Mouse (Mus musculus): ENCODE measurements around the gene Usp53. TPM values are rescaled to one million over a fixed set of nuclear protein-coding genes. Genes with fewer than 3 reads are reported as not detected.
"Not testable (repeated sequence)": the region's sequence is repeated elsewhere in the genome, so short reads cannot be mapped to it uniquely, and the experiment has no call there.

The Usp53 gene
- polyA plus RNA-seq, 1 experiment from 2014 or later = 3.0 TPM

GRCm38 (mm10) chr3:122972126-122972822 is 12.0 kb downstream of the Usp53 start:
- Histone ChIP-seq H3K27ac (ENCODE audit: low read length) (no peak overlapping the region), H3K4me2 (ENCODE audit: low read depth, low read length) (no peak overlapping the region), H3K9ac (ENCODE audit: low read depth, low read length) (no peak overlapping the region), H3K27me3 (ENCODE audit: control insufficient read depth, insufficient read depth, low read depth, low read length) (no peaks in the 10 kb centered on the region), H3K9me3 (replicated peaks; ENCODE audit: control insufficient read depth, low read length) (no peaks in the 10 kb centered on the region), H3K36me3 (ENCODE audit: control insufficient read depth, insufficient read depth) (no peaks in the 10 kb centered on the region; the same call in 1 of the 2 replicates), H3K4me1 (ENCODE audit: control insufficient read depth, low read depth, low read length) (no peaks in the 10 kb centered on the region; the same call in 1 of the 2 replicates), H3K4me3 (ENCODE audit: low read depth, low read length) (no peak overlapping the region)
- ATAC-seq (ENCODE audit: low read depth) = no peak
- 64% methylated on average over 3 of the region's 3 CpGs for WGBS (ENCODE audit: insufficient replicate concordance)

GRCm38 (mm10) chr3:122968391-122968790 is 15.9 kb downstream of the Usp53 start:
- Histone ChIP-seq H3K9me3 (replicated peaks; ENCODE audit: control insufficient read depth, low read length) (no peaks in the 10 kb centered on the region), H3K27ac (ENCODE audit: low read length) (no peak overlapping the region), H3K36me3 (ENCODE audit: control insufficient read depth, insufficient read depth) (no peaks in the 10 kb centered on the region; the same call in 1 of the 2 replicates), H3K27me3 (ENCODE audit: control insufficient read depth, insufficient read depth, low read depth, low read length) (no peaks in the 10 kb centered on the region), H3K4me2 (ENCODE audit: low read depth, low read length) (no peak overlapping the region), H3K4me1 (ENCODE audit: control insufficient read depth, low read depth, low read length) (no peaks in the 10 kb centered on the region; the same call in 1 of the 2 replicates), H3K9ac (ENCODE audit: low read depth, low read length) (no peak overlapping the region), H3K4me3 (ENCODE audit: low read depth, low read length) (no peak overlapping the region)
- ATAC-seq (ENCODE audit: low read depth) = no peak
- WGBS (ENCODE audit: insufficient replicate concordance) = 81% methylated on average over 9 of the region's 9 CpGs

GRCm38 (mm10) chr3:122964301-122964700 is 20.0 kb downstream of the Usp53 start:
- ATAC-seq (ENCODE audit: low read depth) = no peak
- WGBS (ENCODE audit: insufficient replicate concordance) = 47% methylated on average over 5 of the region's 5 CpGs
- H3K9ac ChIP-seq (ENCODE audit: low read depth, low read length) = no peak overlapping the region
- H3K27me3 ChIP-seq (ENCODE audit: control insufficient read depth, insufficient read depth, low read depth, low read length) = no peaks in the 10 kb centered on the region
- H3K9me3 ChIP-seq (replicated peaks; ENCODE audit: control insufficient read depth, low read length) = no peaks in the 10 kb centered on the region
- H3K4me1 ChIP-seq (ENCODE audit: control insufficient read depth, low read depth, low read length) = no peaks in the 10 kb centered on the region
- no peak overlapping the region for H3K27ac ChIP-seq (ENCODE audit: low read length)
- H3K36me3 ChIP-seq (ENCODE audit: control insufficient read depth, insufficient read depth) = peaks cover 4% of the 10 kb centered on the region
- H3K4me3 ChIP-seq (ENCODE audit: low read depth, low read length) = no peak overlapping the region
- H3K4me2 ChIP-seq (ENCODE audit: low read depth, low read length) = no peak overlapping the region

DNA sequence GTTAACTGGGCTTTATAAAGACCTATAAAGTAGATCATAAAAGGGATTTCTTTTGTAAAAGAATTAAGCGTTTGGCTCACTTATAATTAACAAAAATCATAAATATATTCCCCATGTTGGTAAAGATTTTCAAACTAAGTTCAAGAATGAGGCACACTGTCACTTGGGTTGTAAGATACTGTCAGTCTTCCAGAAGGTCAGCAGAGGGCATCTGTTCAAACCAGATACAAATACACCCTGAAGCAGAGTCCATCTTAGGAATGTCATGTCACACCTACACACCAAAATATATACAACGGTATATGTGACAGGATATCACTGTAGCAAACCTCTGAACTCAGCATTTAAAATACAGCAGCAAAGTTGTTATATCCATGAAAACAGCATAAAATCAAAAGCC is 34.2 kb downstream of the Usp53 start:
- H3K36me3 ChIP-seq (ENCODE audit: control insufficient read depth, insufficient read depth) = no peaks in the 10 kb centered on the region
- no peak overlapping the region for H3K9ac ChIP-seq (ENCODE audit: low read depth, low read length)
- H3K4me3 ChIP-seq (ENCODE audit: low read depth, low read length) = no peak overlapping the region
- no peak for ATAC-seq (ENCODE audit: low read depth)
- H3K4me1 ChIP-seq (ENCODE audit: control insufficient read depth, low read depth, low read length) = no peaks in the 10 kb centered on the region
- H3K4me2 ChIP-seq (ENCODE audit: low read depth, low read length) = no peak overlapping the region
- H3K9me3 ChIP-seq (replicated peaks; ENCODE audit: control insufficient read depth, low read length) = no peaks in the 10 kb centered on the region
- 73% methylated on average over 2 of the region's 2 CpGs for WGBS (ENCODE audit: insufficient replicate concordance)
- no peak overlapping the region for H3K27ac ChIP-seq (ENCODE audit: low read length)
- no peaks in the 10 kb centered on the region for H3K27me3 ChIP-seq (ENCODE audit: control insufficient read depth, insufficient read depth, low read depth, low read length)

DNA sequence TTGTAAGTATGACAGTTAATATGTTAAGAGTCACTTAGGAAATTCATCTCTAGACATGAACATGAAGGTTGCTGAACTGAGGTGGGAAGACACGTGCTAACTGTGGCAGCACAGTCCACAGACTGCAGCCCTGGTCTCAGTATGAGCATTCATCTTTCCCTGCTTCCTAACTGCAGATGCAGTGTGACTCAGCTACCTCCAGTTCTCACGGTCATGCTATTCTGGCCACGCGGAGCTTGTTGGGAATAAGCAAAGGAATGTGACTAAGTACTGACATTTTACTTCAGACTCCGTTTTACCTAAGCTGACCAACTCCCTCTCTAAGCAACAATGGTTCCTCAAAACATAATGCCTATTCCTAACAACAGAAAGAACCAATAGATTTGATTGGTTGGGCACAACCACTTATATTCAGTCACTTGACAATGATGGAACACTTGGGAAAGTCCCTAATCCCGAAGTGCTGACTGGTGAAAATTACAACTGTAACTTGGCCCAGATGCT is 40.9 kb downstream of the Usp53 start:
- Histone ChIP-seq H3K4me2 (ENCODE audit: low read depth, low read length) (no peak overlapping the region), H3K9me3 (replicated peaks; ENCODE audit: control insufficient read depth, low read length) (no peaks in the 10 kb centered on the region), H3K27me3 (ENCODE audit: control insufficient read depth, insufficient read depth, low read depth, low read length) (no peaks in the 10 kb centered on the region), H3K27ac (ENCODE audit: low read length) (no peak overlapping the region), H3K4me1 (ENCODE audit: control insufficient read depth, low read depth, low read length) (no peaks in the 10 kb centered on the region), H3K36me3 (ENCODE audit: control insufficient read depth, insufficient read depth) (no peaks in the 10 kb centered on the region), H3K4me3 (ENCODE audit: low read depth, low read length) (no peak overlapping the region), H3K9ac (ENCODE audit: low read depth, low read length) (no peak overlapping the region)
- 65% methylated on average over 6 of the region's 6 CpGs for WGBS (ENCODE audit: insufficient replicate concordance)
- no peak for ATAC-seq (ENCODE audit: low read depth)

DNA sequence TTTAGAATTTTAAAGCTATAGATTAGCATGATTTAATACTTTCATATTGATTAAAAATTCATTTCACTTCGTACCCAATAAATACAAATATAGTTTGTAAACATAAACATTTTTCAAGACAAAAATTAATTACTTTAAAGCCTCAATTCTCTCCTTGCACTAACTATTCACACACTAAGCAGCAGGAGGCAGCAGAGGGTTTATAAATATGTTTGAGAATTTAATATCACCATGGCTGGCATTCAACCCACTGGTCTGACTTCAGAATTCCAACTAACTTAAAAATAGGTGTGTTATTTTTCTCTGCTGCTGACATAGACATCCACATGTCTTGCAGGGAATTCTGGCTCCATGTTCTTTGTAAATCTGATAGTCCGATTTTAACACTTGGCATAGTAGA is 45.1 kb downstream of the Usp53 start:
- H3K27me3 ChIP-seq (ENCODE audit: control insufficient read depth, insufficient read depth, low read depth, low read length) = no peaks in the 10 kb centered on the region
- no peak overlapping the region for H3K9ac ChIP-seq (ENCODE audit: low read depth, low read length)
- H3K4me1 ChIP-seq (ENCODE audit: control insufficient read depth, low read depth, low read length) = no peaks in the 10 kb centered on the region
- H3K27ac ChIP-seq (ENCODE audit: low read length) = no peak overlapping the region
- peaks cover under 1% of the 10 kb centered on the region for H3K36me3 ChIP-seq (ENCODE audit: control insufficient read depth, insufficient read depth)
- WGBS (ENCODE audit: insufficient replicate concordance) = 54% methylated on average over 2 of the region's 2 CpGs
- H3K4me3 ChIP-seq (ENCODE audit: low read depth, low read length) = no peak overlapping the region
- H3K9me3 ChIP-seq (replicated peaks; ENCODE audit: control insufficient read depth, low read length) = no peaks in the 10 kb centered on the region
- no peak for ATAC-seq (ENCODE audit: low read depth)
- no peak overlapping the region for H3K4me2 ChIP-seq (ENCODE audit: low read depth, low read length)

- not testable (repeated sequence) for H3K9ac ChIP-seq (ENCODE audit: low read depth, low read length); H3K27ac ChIP-seq (ENCODE audit: low read length); ATAC-seq (ENCODE audit: low read depth); H3K4me1 ChIP-seq (ENCODE audit: control insufficient read depth, low read depth, low read length); H3K9me3 ChIP-seq (replicated peaks; ENCODE audit: control insufficient read depth, low read length); H3K27me3 ChIP-seq (ENCODE audit: control insufficient read depth, insufficient read depth, low read depth, low read length); H3K4me2 ChIP-seq (ENCODE audit: low read depth, low read length); H3K36me3 ChIP-seq (ENCODE audit: control insufficient read depth, insufficient read depth); H3K4me3 ChIP-seq (ENCODE audit: low read depth, low read length)
- WGBS (ENCODE audit: insufficient replicate concordance) = 79% methylated on average over 13 of the region's 13 CpGs
These were observed 47.1 kb downstream of the Usp53 start for GRCm38 (mm10) chr3:122937176-122937575.

GRCm38 (mm10) chr3:122932466-122932865 is 51.8 kb downstream of the Usp53 start:
- Histone ChIP-seq H3K9ac (ENCODE audit: low read depth, low read length) (no peak overlapping the region), H3K4me1 (ENCODE audit: control insufficient read depth, low read depth, low read length) (no peaks in the 10 kb centered on the region), H3K4me2 (ENCODE audit: low read depth, low read length) (no peak overlapping the region), H3K27ac (ENCODE audit: low read length) (no peak overlapping the region), H3K4me3 (ENCODE audit: low read depth, low read length) (no peak overlapping the region), H3K36me3 (ENCODE audit: control insufficient read depth, insufficient read depth) (peaks cover 5% of the 10 kb centered on the region), H3K9me3 (replicated peaks; ENCODE audit: control insufficient read depth, low read length) (no peaks in the 10 kb centered on the region), H3K27me3 (ENCODE audit: control insufficient read depth, insufficient read depth, low read depth, low read length) (no peaks in the 10 kb centered on the region)
- ATAC-seq (ENCODE audit: low read depth) = no peak
- 65% methylated on average over 1 of the region's 1 CpGs for WGBS (ENCODE audit: insufficient replicate concordance)

- no peak overlapping the region for H3K9ac ChIP-seq (ENCODE audit: low read depth, low read length)
- H3K4me1 ChIP-seq (ENCODE audit: control insufficient read depth, low read depth, low read length) = peaks cover 3% of the 10 kb centered on the region; the same call in 1 of the 2 replicates
- H3K27me3 ChIP-seq (ENCODE audit: control insufficient read depth, insufficient read depth, low read depth, low read length) = no peaks in the 10 kb centered on the region
- WGBS (ENCODE audit: insufficient replicate concordance) = 78% methylated on average over 6 of the region's 6 CpGs
- H3K4me2 ChIP-seq (ENCODE audit: low read depth, low read length) = no peak overlapping the region
- no peak overlapping the region for H3K27ac ChIP-seq (ENCODE audit: low read length)
- no peak for ATAC-seq (ENCODE audit: low read depth)
- peaks cover 5% of the 10 kb centered on the region for H3K36me3 ChIP-seq (ENCODE audit: control insufficient read depth, insufficient read depth)
- H3K9me3 ChIP-seq (replicated peaks; ENCODE audit: control insufficient read depth, low read length) = no peaks in the 10 kb centered on the region
- H3K4me3 ChIP-seq (ENCODE audit: low read depth, low read length) = no peak overlapping the region
These were observed 54.6 kb downstream of the Usp53 start for GRCm38 (mm10) chr3:122929723-122930122.
